Mouse (Mus musculus) layer of hippocampus, adult 2 months (tissue): ENCODE measurements around the gene Ybx2. TPM values are rescaled to one million over a fixed set of nuclear protein-coding genes. Genes with fewer than 3 reads are reported as not detected.
"Not testable (repeated sequence)": the region's sequence is repeated elsewhere in the genome, so short reads cannot be mapped to it uniquely, and the experiment has no call there.

Source experiments
- DNase-seq, 2 experiments: peaks; one replicate each; pipeline ENCODE4 v3.0.0; 2022; ENCODE audit warnings: low spot score in 2 of 2
- H3K27ac ChIP-seq: fragments of 200-600 bp; 2 replicates; pipeline ENCODE4 v1.8.1; 2022
- H3K4me3 ChIP-seq: fragments of 200-600 bp; 2 replicates; pipeline ENCODE4 v1.8.1; 2022; ENCODE audit warnings: mild to moderate bottlenecking
- CTCF ChIP-seq: fragments of 200-600 bp; conservative IDR thresholded peaks from 2 replicates; pipeline ENCODE4 v1.8.1; 2022; ENCODE audit warnings: antibody characterized with exemption, mild to moderate bottlenecking, moderate library complexity
- total RNA-seq, 2 experiments: library from RNA; stranded (reverse); gene quantifications; 2 replicates each; pipeline ENCODE4 v1.2.3; 2021

Ybx2 gene
- total RNA-seq, 2 experiments from 2014 or later = 12.4 to 14.5 TPM

- TF ChIP-seq CTCF = no peak
- no peak overlapping the region for H3K4me3 ChIP-seq
- DNase-seq = no peak
- no peak overlapping the region for H3K27ac ChIP-seq
Measured at GRCm38 (mm10) chr11:69909174-69909573, 26.4 kb upstream of the Ybx2 start.

DNA sequence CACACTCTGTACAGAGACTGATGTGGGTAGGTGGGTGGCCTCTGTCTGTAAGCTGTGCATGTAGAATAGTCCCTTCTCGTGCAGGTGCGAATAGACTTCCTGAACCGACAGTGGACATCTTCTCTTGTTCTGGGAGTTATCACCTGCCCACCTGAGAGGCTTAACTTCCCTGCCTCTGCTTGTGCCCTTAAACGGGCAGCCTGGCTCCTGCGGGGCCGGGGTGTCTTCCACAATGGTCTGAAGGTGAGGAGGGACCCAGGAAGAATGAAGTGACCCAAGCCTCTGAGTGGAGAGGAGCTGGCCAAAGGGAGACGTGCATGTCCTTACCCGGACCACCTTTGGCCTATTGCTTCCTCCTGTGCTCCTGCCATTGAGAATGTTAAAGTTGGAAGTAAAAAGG is 25.4 kb upstream of the Ybx2 start:
- no peak for TF ChIP-seq CTCF
- no peak overlapping the region for H3K4me3 ChIP-seq
- no peak for DNase-seq
- H3K27ac ChIP-seq = no peak overlapping the region

- H3K27ac ChIP-seq = no peak overlapping the region
- TF ChIP-seq CTCF = no peak
- no peak for DNase-seq
- no peak overlapping the region for H3K4me3 ChIP-seq
Measured at GRCm38 (mm10) chr11:69910781-69911560, 24.6 kb upstream of the Ybx2 start.

GRCm38 (mm10) chr11:69911701-69912100 is 23.9 kb upstream of the Ybx2 start:
- no peak overlapping the region for H3K4me3 ChIP-seq
- no peak for DNase-seq
- no peak overlapping the region for H3K27ac ChIP-seq
- no peak for TF ChIP-seq CTCF

DNA sequence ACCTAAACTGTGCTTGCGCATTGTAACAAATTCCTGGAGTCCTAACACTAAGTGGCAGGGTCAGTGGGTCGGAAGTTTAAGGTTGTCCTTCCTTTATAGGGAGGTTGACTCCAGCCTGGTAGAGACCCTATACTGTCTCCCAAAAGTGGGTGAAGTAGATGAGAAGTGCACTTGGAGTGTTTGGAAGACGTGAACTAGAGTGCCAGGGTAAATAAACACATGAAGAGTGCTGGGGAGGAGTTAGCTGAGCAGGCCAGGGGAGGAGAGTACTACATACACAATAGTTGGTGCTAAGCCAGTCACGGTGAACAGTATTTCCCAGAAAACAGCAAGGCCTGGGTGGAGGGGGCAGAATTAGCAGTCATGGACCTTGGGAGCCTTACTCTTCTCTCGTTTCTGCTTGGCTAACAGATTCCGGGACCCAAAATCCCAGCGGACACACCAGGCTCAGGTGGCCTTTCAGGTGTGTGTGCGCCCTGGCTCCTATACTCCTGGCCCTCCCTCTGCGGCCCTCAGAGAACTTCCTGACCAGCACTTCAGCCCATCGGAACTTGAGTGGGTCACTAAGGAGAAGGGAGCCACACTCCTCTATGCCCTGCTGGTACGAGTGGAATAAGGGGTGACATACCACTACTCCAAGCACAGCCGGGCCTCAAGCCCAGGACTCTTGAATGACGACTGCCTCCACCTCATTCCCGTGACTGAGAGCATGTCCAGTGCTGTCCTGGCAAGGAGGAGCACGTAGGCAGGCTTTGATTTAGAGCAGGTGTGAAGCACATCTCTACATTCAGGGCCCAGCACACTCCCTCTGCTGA is 22.7 kb upstream of the Ybx2 start:
- no peak for TF ChIP-seq CTCF
- H3K27ac ChIP-seq = peak overlapping the region; percentile 99
- DNase-seq = no peak
- peak overlapping the region; percentile 83 for H3K4me3 ChIP-seq

DNA sequence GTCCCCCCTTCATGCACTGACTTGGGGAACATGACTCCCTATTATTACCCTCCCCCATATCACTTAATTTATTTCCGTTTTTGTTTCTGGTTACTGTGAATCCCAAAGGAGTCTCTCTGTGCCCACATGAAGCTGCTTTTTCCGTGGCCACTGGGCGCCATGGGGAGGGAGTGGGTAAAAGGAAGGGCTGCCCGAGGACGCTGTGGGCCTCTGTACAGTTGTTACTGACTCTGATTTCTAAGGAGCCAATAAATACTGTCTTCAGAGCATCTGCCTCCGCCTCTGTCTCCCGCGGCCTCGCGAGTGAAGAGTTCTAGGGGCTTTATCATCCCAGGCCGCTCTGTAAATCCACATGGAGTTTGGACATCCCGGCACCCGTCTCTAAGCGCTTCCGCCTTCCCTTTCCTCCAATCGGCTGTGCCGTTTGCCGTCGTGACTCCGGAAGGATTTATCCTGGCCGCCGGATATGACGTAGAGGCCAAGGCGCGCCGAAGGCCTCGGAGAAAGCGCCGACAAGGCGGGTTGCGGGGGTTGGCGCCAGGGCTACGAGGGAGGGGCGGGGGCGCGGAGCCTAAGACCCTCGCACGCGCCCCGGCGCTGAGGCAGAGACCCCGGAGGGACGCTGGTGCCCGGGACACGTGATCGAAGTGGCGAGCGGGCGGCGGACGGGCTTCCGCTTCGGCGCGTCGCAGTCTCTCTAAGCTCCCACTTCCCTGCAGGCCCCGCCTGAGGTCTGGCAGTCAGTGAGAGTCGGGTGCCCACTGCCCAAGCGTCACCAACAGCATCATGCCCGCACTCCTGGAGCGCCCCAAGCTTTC is 21.8 kb upstream of the Ybx2 start, which contains the start of gene Gps2:
Gps2 (plus strand) TSS at position 335 of the 818 bp plus-strand sequence.
- no peak for TF ChIP-seq CTCF
- H3K27ac ChIP-seq = peak within 1 kb of the TSS; percentile 99
- DNase-seq = peak; percentile 92 to 93
- peak within 1 kb of the TSS; percentile 83 for H3K4me3 ChIP-seq

DNA sequence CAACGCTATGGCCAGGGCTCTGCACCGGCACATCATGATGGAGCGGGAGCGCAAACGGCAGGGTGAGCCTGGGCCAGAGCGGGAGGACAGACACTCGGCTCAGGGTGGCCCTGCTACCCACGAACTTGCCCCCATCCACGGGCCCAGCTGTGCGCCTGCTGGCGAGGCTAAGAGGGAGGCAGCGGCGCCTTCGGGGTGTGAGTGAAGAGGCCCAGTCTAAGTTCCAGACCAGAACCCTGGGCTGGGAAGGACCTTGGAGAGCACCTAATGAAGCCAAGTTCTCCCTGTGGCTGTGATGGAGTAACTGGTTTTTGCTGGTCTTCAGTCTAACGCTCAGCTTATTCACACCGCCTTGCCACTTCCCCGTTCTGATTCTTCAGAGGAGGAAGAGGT is 21.2 kb upstream of the Ybx2 start:
- H3K4me3 ChIP-seq = peak overlapping the region; percentile 83
- no peak for TF ChIP-seq CTCF
- DNase-seq = no peak
- H3K27ac ChIP-seq = peak overlapping the region; percentile 99

DNA sequence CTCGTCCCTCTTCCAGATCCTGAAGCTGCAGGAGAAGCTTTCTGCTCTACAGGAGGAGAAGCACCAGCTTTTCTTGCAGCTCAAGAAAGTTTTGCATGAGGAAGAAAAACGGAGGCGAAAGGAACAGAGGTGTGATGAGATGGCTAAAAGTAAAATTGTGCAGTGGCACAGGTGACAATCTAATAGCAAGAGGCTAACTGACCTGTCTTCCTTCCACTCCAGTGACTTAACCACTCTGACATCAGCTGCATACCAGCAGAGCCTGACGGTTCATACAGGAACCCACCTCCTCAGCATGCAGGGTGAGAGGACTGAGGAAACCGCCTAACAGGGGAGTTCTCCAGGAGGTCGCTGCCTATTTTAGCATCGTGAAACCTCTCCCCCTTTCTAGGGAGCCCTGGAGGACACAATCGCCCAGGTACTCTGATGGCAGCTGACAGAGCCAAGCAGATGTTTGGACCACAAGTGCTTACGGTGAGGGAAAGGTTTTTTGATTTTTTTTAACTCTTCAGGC is 20.6 kb upstream of the Ybx2 start:
- DNase-seq = no peak
- no peak for TF ChIP-seq CTCF
- peak overlapping the region; percentile 83 for H3K4me3 ChIP-seq
- H3K27ac ChIP-seq = no peak overlapping the region

DNA sequence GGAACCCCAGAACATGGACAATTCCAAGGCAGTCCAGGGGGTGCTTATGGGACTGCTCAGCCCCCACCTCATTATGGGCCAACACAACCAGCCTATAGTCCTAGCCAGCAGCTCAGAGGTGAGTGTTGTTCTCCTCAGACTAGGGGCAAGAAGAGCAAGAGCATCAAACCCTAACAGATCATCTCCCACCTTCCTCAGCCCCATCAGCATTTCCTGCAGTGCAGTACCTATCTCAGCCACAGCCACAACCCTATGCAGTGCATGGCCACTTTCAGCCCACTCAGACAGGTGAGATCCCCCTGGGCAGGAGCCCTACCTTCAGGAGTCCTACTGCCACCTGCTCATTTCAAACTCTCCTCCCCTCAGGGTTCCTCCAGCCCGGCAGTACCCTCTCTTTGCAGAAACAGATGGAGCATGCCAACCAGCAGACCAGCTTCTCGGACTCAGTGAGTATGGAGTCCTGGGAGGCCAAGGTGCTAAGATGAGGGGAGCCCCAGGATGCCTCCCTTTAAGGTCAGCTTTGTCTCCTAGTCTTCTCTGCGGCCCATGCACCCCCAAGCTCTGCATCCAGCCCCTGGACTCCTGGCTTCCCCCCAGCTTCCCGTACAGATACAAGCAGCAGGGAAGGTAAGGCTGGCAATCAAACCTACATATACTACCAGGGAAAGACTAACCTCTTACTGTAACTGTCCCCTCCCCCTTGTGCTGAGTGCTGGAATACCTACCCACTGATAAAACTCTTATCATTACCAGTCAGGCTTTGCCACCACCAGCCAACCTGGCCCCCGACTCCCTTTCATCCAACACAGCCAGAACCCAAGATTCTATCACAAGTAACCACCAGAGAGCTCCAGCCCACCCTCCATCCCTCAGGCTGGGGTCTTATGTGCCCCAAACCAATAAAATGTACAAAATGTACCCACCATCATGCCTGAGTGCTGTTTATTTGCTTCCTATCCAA is 19.6 kb upstream of the Ybx2 start:
- DNase-seq = no peak
- H3K27ac ChIP-seq = no peak overlapping the region
- no peak overlapping the region; the same call in 1 of the 2 replicates for H3K4me3 ChIP-seq
- TF ChIP-seq CTCF = peak; percentile 40; the same call in 1 of the 2 replicates

GRCm38 (mm10) chr11:69916652-69917378 is 18.8 kb upstream of the Ybx2 start:
- not testable (repeated sequence) for H3K4me3 ChIP-seq, DNase-seq, H3K27ac ChIP-seq

- TF ChIP-seq CTCF = no peak
- no peak for DNase-seq
Measured at GRCm38 (mm10) chr11:69917379-69917948, 18.1 kb upstream of the Ybx2 start.

More at GRCm38 (mm10) chr11:69917379-69917948, 18.1 kb upstream of the Ybx2 start:
- Histone ChIP-seq H3K27ac (no peak overlapping the region), H3K4me3 (no peak overlapping the region)
